Mouse (Mus musculus): ENCODE results near the gene Sec1.

Sec1 gene

GRCm38 (mm10) chr7:45638623-45639401 lies 55.4 kb downstream of the Sec1 start:
- peak; percentile 97 for DNase-seq

- DNase-seq = peak; percentile 46
Observed at GRCm38 (mm10) chr7:45637710-45638109, 56.5 kb downstream of the Sec1 start.

GRCm38 (mm10) chr7:45635711-45636688 lies 58.2 kb downstream of the Sec1 start:
- DNase-seq = no peak

GRCm38 (mm10) chr7:45634946-45635681 lies 59.1 kb downstream of the Sec1 start:
- DNase-seq = no peak

GRCm38 (mm10) chr7:45632499-45632898 lies 61.7 kb downstream of the Sec1 start:
- DNase-seq = peak; percentile 75

- DNase-seq = no peak
Observed at GRCm38 (mm10) chr7:45630064-45630907, 63.9 kb downstream of the Sec1 start.

- peak; percentile 93 for DNase-seq
Observed at GRCm38 (mm10) chr7:45628364-45629294, 65.6 kb downstream of the Sec1 start.
